Mouse (Mus musculus) megakaryocyte, embryonic 14.5 days (primary cell): ENCODE measurements around the gene Pphln1. TPM values are rescaled to one million over a fixed set of nuclear protein-coding genes. Genes with fewer than 3 reads are reported as not detected.

Experiments
- H3K27me3 ChIP-seq: replicated peaks from 2 replicates; pipeline ENCODE3; 2012; ENCODE audit warnings: inconsistent platforms
- H3K36me3 ChIP-seq: replicated peaks from 2 replicates; pipeline ENCODE3; 2012; ENCODE audit warnings: low read length, inconsistent platforms, mixed read lengths
- H3K4me1 ChIP-seq: 2 replicates; pipeline ENCODE4 v1.6.1; 2012; ENCODE audit warnings: inconsistent platforms
- H3K4me3 ChIP-seq: replicated peaks from 2 replicates; pipeline ENCODE3; 2012; ENCODE audit warnings: moderate library complexity, mild to moderate bottlenecking, inconsistent platforms
- H3K9me3 ChIP-seq: 2 replicates; pipeline ENCODE4 v1.6.1; 2012; ENCODE audit warnings: inconsistent platforms
- FLI1 ChIP-seq: IDR thresholded peaks from 2 replicates; pipeline ENCODE4 v1.6.1; 2012; ENCODE audit warnings: low read length, inconsistent platforms, mixed read lengths
- GATA1 ChIP-seq: IDR thresholded peaks from 3 replicates; pipeline ENCODE4 v1.6.1; 2012; ENCODE audit warnings: mixed read lengths, low read length, inconsistent platforms, borderline replicate concordance
- polyA plus RNA-seq: library from polyadenylated mRNA; stranded (reverse); fragments of >175 nt; gene quantifications from 2 replicates; pipeline ENCODE4 v1.2.3, GENCODE M21; 2012; ENCODE audit warnings: low replicate concordance; ENCODE audit not compliant: insufficient read depth

The Pphln1 gene
- polyA plus RNA-seq, 1 experiment = 1.4 TPM

DNA sequence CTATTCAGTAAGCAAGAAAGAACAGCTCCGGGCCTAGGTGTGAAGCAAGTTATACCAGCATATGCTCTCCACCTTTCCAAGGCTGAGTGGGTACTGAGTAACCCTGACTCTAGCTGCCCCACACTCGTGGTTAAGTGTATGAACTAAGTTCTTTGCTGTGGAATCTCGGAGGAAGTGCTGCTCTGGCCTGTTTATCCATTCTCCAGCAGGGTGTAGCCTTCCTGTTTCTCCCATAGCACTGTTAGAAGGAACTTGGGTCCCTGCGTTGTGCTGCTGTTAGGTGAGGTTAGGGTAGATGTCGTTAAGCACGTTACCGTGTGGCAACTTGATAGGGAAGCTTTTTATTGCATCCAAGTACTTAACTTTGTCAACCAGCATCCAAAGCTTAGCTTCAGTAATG lies 96.5 kb downstream of the Pphln1 start:
- no peaks in the 10 kb centered on the region for H3K27me3 ChIP-seq
- peaks cover 57% of the 10 kb centered on the region for H3K4me1 ChIP-seq
- H3K9me3 ChIP-seq = no peaks in the 10 kb centered on the region
- TF ChIP-seq GATA1 = no peak
- no peak for TF ChIP-seq FLI1
- H3K4me3 ChIP-seq = no peak overlapping the region
- peaks cover 56% of the 10 kb centered on the region for H3K36me3 ChIP-seq

- TF ChIP-seq GATA1 (no peak), FLI1 (no peak)
- peaks cover 80% of the 10 kb centered on the region for H3K36me3 ChIP-seq
- H3K27me3 ChIP-seq = no peaks in the 10 kb centered on the region
- H3K4me1 ChIP-seq = peaks cover 14% of the 10 kb centered on the region
- H3K4me3 ChIP-seq = no peak overlapping the region
- H3K9me3 ChIP-seq = no peaks in the 10 kb centered on the region
Measured at GRCm38 (mm10) chr15:93499866-93500265, 101.7 kb downstream of the Pphln1 start.

- Histone ChIP-seq H3K4me3 (no peak overlapping the region), H3K9me3 (peaks cover 2% of the 10 kb centered on the region; the same call in 1 of the 2 replicates), H3K4me1 (no peaks in the 10 kb centered on the region), H3K27me3 (no peaks in the 10 kb centered on the region), H3K36me3 (peaks cover 92% of the 10 kb centered on the region)
- no peak for TF ChIP-seq FLI1
Measured at GRCm38 (mm10) chr15:93502703-93503102, 104.6 kb downstream of the Pphln1 start.

GRCm38 (mm10) chr15:93503201-93503745 lies 105.1 kb downstream of the Pphln1 start:
- H3K27me3 ChIP-seq = no peaks in the 10 kb centered on the region
- H3K9me3 ChIP-seq = peaks cover 4% of the 10 kb centered on the region; the same call in 1 of the 2 replicates
- TF ChIP-seq FLI1 (no peak), GATA1 (no peak)
- no peak overlapping the region for H3K4me3 ChIP-seq
- peaks cover 3% of the 10 kb centered on the region for H3K4me1 ChIP-seq
- peaks cover 92% of the 10 kb centered on the region for H3K36me3 ChIP-seq

DNA sequence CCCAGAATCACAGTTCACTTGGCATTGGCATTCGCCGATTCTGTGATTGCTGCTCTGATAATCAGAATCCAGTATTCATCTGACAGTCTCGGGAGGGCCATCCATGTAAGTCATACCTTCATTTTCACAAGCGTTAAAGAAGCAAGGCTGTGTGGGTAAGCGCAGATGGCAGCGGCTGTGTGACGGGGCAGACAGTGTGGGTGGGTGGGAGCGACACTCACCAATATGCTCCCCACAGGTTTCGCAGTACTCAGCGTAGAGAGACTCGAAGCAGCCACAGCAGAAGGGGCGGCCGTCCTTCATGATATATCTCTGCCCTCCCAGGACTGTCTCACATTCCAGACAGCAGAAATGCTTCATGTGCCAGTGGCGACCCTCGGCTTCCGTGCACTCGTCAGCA lies 106.7 kb downstream of the Pphln1 start:
- no peaks in the 10 kb centered on the region for H3K27me3 ChIP-seq
- no peak for TF ChIP-seq GATA1
- no peak for TF ChIP-seq FLI1
- peaks cover 10% of the 10 kb centered on the region for H3K4me1 ChIP-seq
- peaks cover 88% of the 10 kb centered on the region for H3K36me3 ChIP-seq
- H3K4me3 ChIP-seq = no peak overlapping the region
- peaks cover 4% of the 10 kb centered on the region; the same call in 1 of the 2 replicates for H3K9me3 ChIP-seq

- Histone ChIP-seq H3K27me3 (no peaks in the 10 kb centered on the region), H3K4me1 (peaks cover 54% of the 10 kb centered on the region), H3K9me3 (peaks cover 4% of the 10 kb centered on the region; the same call in 1 of the 2 replicates), H3K36me3 (peaks cover 45% of the 10 kb centered on the region), H3K4me3 (no peak overlapping the region)
- TF ChIP-seq GATA1 (no peak), FLI1 (no peak)
Measured at GRCm38 (mm10) chr15:93510690-93511336, 112.7 kb downstream of the Pphln1 start.

DNA sequence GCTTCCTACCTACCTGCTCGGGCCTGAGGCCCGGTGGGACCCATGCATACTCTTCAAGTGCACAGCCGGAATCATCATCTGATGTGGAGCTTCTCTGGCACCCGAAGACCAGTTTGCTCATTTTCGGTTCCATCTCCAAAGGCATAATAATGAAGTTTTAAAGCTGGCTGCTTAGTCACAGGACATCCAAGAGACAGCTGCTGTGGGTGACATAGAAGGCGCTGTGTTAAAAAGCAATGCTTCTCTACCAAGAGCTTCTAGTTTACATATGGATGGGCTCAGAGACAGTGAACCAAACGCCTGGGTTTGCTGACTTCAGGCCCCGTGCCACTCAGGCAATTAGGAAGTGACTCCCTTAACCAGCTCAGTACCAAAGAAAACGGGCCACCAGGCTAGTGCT lies 114.3 kb downstream of the Pphln1 start:
- peaks cover 33% of the 10 kb centered on the region for H3K36me3 ChIP-seq
- peaks cover 60% of the 10 kb centered on the region for H3K4me1 ChIP-seq
- no peaks in the 10 kb centered on the region for H3K27me3 ChIP-seq
- peaks cover 4% of the 10 kb centered on the region; the same call in 1 of the 2 replicates for H3K9me3 ChIP-seq
- TF ChIP-seq FLI1 = no peak
- TF ChIP-seq GATA1 = no peak
- no peak overlapping the region for H3K4me3 ChIP-seq

DNA sequence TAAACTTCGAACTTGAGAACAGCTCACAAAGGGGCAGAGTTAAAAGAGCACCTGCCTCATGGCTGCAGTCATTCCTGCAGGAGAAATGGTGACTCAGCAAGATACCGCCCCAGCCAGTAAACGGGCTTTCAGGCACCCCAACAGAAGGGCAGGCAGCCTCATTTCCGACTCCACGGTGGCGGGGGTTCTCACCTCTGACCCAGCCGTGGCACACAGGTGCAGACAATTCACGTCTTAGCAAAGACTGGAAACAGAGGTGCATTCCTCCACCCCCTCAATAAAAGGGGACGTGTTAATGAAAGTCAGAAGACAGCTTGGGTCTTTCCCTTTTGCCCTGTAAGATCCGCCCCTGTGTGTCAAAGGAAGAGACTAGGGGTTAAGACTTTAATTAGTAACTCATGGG lies 115.8 kb downstream of the Pphln1 start:
- H3K4me1 ChIP-seq = peaks cover 63% of the 10 kb centered on the region
- TF ChIP-seq FLI1 (no peak), GATA1 (no peak)
- no peaks in the 10 kb centered on the region for H3K9me3 ChIP-seq
- H3K27me3 ChIP-seq = no peaks in the 10 kb centered on the region
- peaks cover 18% of the 10 kb centered on the region for H3K36me3 ChIP-seq
- H3K4me3 ChIP-seq = peak overlapping the region; percentile 91

DNA sequence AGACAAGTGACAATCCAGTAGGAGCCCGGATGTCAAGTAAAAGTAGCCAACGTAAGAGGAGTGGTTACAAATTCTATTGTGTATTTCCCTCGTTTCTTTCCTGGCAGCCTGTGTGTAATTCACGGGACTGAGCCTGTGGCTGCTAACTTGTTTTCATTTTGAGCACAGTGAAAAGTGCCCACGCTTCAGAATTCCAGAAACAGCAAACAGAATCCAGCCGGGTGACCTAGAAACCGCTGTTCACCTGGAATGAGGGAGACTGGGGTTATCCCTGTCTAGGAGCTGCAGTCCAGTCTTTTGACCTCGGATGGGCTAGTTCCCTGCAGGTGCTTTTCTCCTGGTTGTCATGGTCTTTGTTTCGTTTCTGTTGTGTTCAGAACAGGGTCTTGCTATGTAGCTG lies 117.2 kb downstream of the Pphln1 start:
- Histone ChIP-seq H3K9me3 (no peaks in the 10 kb centered on the region), H3K27me3 (no peaks in the 10 kb centered on the region), H3K4me1 (peaks cover 71% of the 10 kb centered on the region), H3K36me3 (peaks cover 12% of the 10 kb centered on the region), H3K4me3 (no peak overlapping the region)
- TF ChIP-seq FLI1 = no peak
- no peak for TF ChIP-seq GATA1

- Histone ChIP-seq H3K4me1 (peaks cover 74% of the 10 kb centered on the region), H3K9me3 (no peaks in the 10 kb centered on the region), H3K27me3 (no peaks in the 10 kb centered on the region), H3K4me3 (peak overlapping the region; percentile 38), H3K36me3 (no peaks in the 10 kb centered on the region)
- TF ChIP-seq FLI1 = no peak
Measured at GRCm38 (mm10) chr15:93517022-93517565, 118.9 kb downstream of the Pphln1 start.
